Comparison of ENCODE assay signal across 24 mouse cellular contexts in genomic region chr12:70157292-70158066, GRCm38 (mm10). TPM values are rescaled to one million over a fixed set of nuclear protein-coding genes. Genes with fewer than 3 reads are reported as not detected.
A peak's percentile ranks its signal among the peaks of the same experiment; 100 is the strongest.
DNase-seq lines count a peak whose midpoint lies in the region; ATAC-seq lines count a peak whose summit lies in the region.
"Had no signal": no experiment of that assay in that cellular context is flagged by ENCODE, and none has a peak within 500 bp of the region (broad histone marks: within the 10 kb centered on the region; RNA-seq: fewer than 3 reads in every experiment).

No protein-coding gene starts in this region.

- no peaks in the 10 kb centered on the region for H3K36me3 ChIP-seq in midbrain, embryonic 14.5 days (ENCODE audit: control insufficient read depth, insufficient read depth, low read length)
- H3K36me3 ChIP-seq: embryonic facial prominence, embryonic 10.5 days; forebrain, embryonic 10.5 days; forebrain, embryonic 15.5 days; heart, embryonic 10.5 days; hindbrain, embryonic 12.5 days had no signal

- DNase-seq in frontal cortex, postnatal 36 days (ENCODE audit: low spot score in 2 of 2) = no peak
- DNase-seq in brain, adult 2 months (ENCODE audit: low read depth, low spot score) = peak; percentile 52
- DNase-seq in midbrain, embryonic 14.5 days = peak; percentile 58
- DNase-seq: adrenal gland, adult 2 months; adrenal gland, postnatal 25 days; cerebellum, adult 18-20 months; cerebellum, postnatal 10 days; heart, adult 18-20 months; heart, postnatal 10 days; heart, postnatal 4 days had no signal

- no peak overlapping the region for H3K9ac ChIP-seq in midbrain, embryonic 14.5 days (replicated peaks; ENCODE audit: low read length)
- H3K9ac ChIP-seq: forebrain, embryonic 15.5 days; hindbrain, embryonic 12.5 days had no signal

- 39% methylated on average over 5 of the region's 5 CpGs for WGBS in midbrain, embryonic 14.5 days

- no peaks in the 10 kb centered on the region for H3K9me3 ChIP-seq in midbrain, embryonic 14.5 days (ENCODE audit: control insufficient read depth, low read length)
- H3K9me3 ChIP-seq: embryonic facial prominence, embryonic 10.5 days; forebrain, embryonic 10.5 days; forebrain, embryonic 15.5 days; heart, embryonic 10.5 days; hindbrain, embryonic 12.5 days had no signal

- H3K4me3 ChIP-seq in midbrain, embryonic 14.5 days (replicated peaks; ENCODE audit: low read depth, low read length) = no peak overlapping the region
- H3K4me3 ChIP-seq: embryonic facial prominence, embryonic 10.5 days; forebrain, embryonic 10.5 days; forebrain, embryonic 15.5 days; heart, embryonic 10.5 days; hindbrain, embryonic 12.5 days had no signal

- no peaks in the 10 kb centered on the region for H3K27me3 ChIP-seq in midbrain, embryonic 14.5 days (ENCODE audit: control insufficient read depth, insufficient read depth, low read length)
- H3K27me3 ChIP-seq: CH12.LX; forebrain, embryonic 15.5 days; hindbrain, embryonic 12.5 days had no signal

- ATAC-seq in frontal cortex, adult (ENCODE audit: low TSS enrichment) = peak; percentile 76
- peak; percentile 55; the same call in 1 of the 2 replicates for ATAC-seq in midbrain, embryonic 14.5 days (ENCODE audit: low FRiP score, low TSS enrichment)
- ATAC-seq in erythroid progenitor cell, adult 5-6 weeks (replicated peaks; ENCODE audit: low FRiP score, poor library complexity, severe bottlenecking) = no peak
- ATAC-seq in megakaryocyte-erythroid progenitor cell, adult 5-6 weeks (replicated peaks; ENCODE audit: low FRiP score, low TSS enrichment, poor library complexity, severe bottlenecking) = no peak
- ATAC-seq: forebrain, embryonic 15.5 days; hindbrain, embryonic 16.5 days; inflammation-experienced regulatory T-cells, adult 6 months had no signal

- H3K4me1 ChIP-seq in midbrain, embryonic 14.5 days (ENCODE audit: control insufficient read depth, insufficient read depth, low read length) = 0 out of 2 replicates have a peak, but pooled peaks cover 6% of the 10 kb centered on the region
- H3K4me1 ChIP-seq: forebrain, embryonic 15.5 days; hindbrain, embryonic 12.5 days had no signal

- H3K4me2 ChIP-seq in midbrain, embryonic 14.5 days (ENCODE audit: low read length) = no peak overlapping the region
- H3K4me2 ChIP-seq: forebrain, embryonic 15.5 days; hindbrain, embryonic 12.5 days had no signal

- peak overlapping the region; percentile 32; the same call in 1 of the 2 replicates for H3K27ac ChIP-seq in midbrain, embryonic 14.5 days (replicated peaks; ENCODE audit: low read depth, low read length)
- H3K27ac ChIP-seq: embryonic facial prominence, embryonic 10.5 days; forebrain, embryonic 10.5 days; forebrain, embryonic 15.5 days; heart, embryonic 10.5 days; hindbrain, embryonic 12.5 days had no signal

RNA-seq across cellular contexts. Expression of gene Abhd12b, which starts 3.5 kb away (rescaled TPM):
- polyA plus RNA-seq in midbrain, embryonic 14.5 days (2014; fragmentation: Nextera tagmentation; extraction: Ambion mirVana) = 0.39 and 0.47 TPM in 2 replicates
- not detected in 2 replicates for total RNA-seq in erythroid progenitor cell, adult 5-6 weeks (2015; ENCODE audit: low replicate concordance)
- not detected in 2 replicates for total RNA-seq in erythroid progenitor cell, adult 5-6 weeks (2017; ENCODE audit: low replicate concordance)
- not detected in 2 replicates for total RNA-seq in megakaryocyte-erythroid progenitor cell, adult 5-6 weeks (2014; fragmentation: Nextera tagmentation)
- not detected in 2 replicates for total RNA-seq in megakaryocyte-erythroid progenitor cell, adult 5-6 weeks (2017)
- total RNA-seq: adrenal gland, adult 2 months; adrenal gland, postnatal 25 days; CH12.LX; gastrocnemius, adult 8-10 months; gastrocnemius, postnatal 4 days; heart, adult 18-20 months; heart, postnatal 10 days; heart, postnatal 4 days had no signal
- polyA plus RNA-seq: adrenal gland, adult 2 months; embryonic facial prominence, embryonic 10.5 days; forebrain, embryonic 10.5 days; forebrain, embryonic 15.5 days; heart, embryonic 10.5 days; heart, embryonic 14.5 days; hindbrain, embryonic 12.5 days had no signal

RNA-seq across cellular contexts. Expression of gene Nin, which starts 44.0 kb away (rescaled TPM):
- 15.3 and 17.1 TPM in 2 replicates for polyA plus RNA-seq in midbrain, embryonic 14.5 days (2014; fragmentation: Nextera tagmentation; extraction: Ambion mirVana)
- 16.2 and 36.0 TPM in 2 replicates for total RNA-seq in erythroid progenitor cell, adult 5-6 weeks (2015; ENCODE audit: low replicate concordance)
- 22.6 and 30.4 TPM in 2 replicates for total RNA-seq in erythroid progenitor cell, adult 5-6 weeks (2017; ENCODE audit: low replicate concordance)
- 33.1 and 50.1 TPM in 2 replicates for total RNA-seq in megakaryocyte-erythroid progenitor cell, adult 5-6 weeks (2014; fragmentation: Nextera tagmentation)
- 41.3 and 61.0 TPM in 2 replicates for total RNA-seq in megakaryocyte-erythroid progenitor cell, adult 5-6 weeks (2017)

Comparison
In these comparisons a context has a peak if more than half of its experiments do, and no peak if none do; other contexts are left out.
1. ATAC-seq: peak in frontal cortex, adult (single experiment) and midbrain, embryonic 14.5 days (single experiment); none in erythroid progenitor cell, adult 5-6 weeks (single experiment) and megakaryocyte-erythroid progenitor cell, adult 5-6 weeks (single experiment).
2. DNase-seq: peak in brain, adult 2 months (single experiment) and midbrain, embryonic 14.5 days (single experiment); none in frontal cortex, postnatal 36 days (0 of 2).